Mouse (Mus musculus) thymus, adult 2 months (tissue): Measurements from ENCODE around the gene Map3k10.

Source experiments
- CTCF ChIP-seq: fragments of 200-500 bp; IDR thresholded peaks from 2 replicates; pipeline ENCODE4 v1.5.1; 2012; ENCODE audit warnings: mild to moderate bottlenecking, control low read depth, low read length, moderate library complexity, borderline replicate concordance; ENCODE audit not compliant: control insufficient read depth, poor library complexity, insufficient read depth; ENCODE audit errors: extremely low read depth
- POLR2A ChIP-seq: fragments of 200-500 bp; IDR thresholded peaks from 2 replicates; pipeline ENCODE4 v1.6.1; 2012; ENCODE audit warnings: mild to moderate bottlenecking, low read length, control low read depth, moderate library complexity; ENCODE audit not compliant: control insufficient read depth, poor library complexity, insufficient read depth; ENCODE audit errors: extremely low read depth

DNA sequence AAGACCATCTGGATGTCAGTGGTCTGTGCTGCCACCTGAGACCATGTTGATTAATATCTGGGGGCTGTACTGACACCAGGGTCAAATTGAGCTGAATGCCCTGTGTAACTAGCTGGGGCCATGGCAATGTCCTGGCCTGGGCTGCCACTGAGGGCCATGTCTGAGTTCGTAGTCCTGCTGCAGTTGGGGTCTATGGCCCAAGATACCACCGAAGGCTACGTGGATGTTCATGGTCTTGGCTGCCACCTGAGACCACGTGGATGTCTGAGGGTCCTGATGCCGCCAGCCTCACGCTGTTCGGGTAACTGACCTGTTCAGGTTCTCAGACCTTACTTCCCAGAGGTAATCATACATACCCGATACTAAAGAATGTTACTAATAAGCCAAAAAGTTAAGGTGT is 47.6 kb upstream of the Map3k10 start:
- TF ChIP-seq POLR2A = no peak
- TF ChIP-seq CTCF = no peak
